Mouse (Mus musculus) forebrain, embryonic 10.5 days (tissue): ENCODE measurements around the gene Zfhx3. TPM values are rescaled to one million over a fixed set of nuclear protein-coding genes. Genes with fewer than 3 reads are reported as not detected.

Experiments
- DNase-seq: peaks from one replicate; pipeline ENCODE4 v3.0.0-alpha.2; 2017; ENCODE audit warnings: low spot score; ENCODE audit errors: extremely low spot score
- H3K27ac ChIP-seq: fragments of 300-500 bp; sonication (generic); 2 replicates; pipeline ENCODE4 v1.5.1; 2016; ENCODE audit warnings: mild to moderate bottlenecking
- H3K27me3 ChIP-seq: fragments of 300-500 bp; sonication (generic); 2 replicates; pipeline ENCODE4 v1.6.1; 2016; ENCODE audit warnings: mild to moderate bottlenecking; ENCODE audit not compliant: poor library complexity, severe bottlenecking
- H3K36me3 ChIP-seq: fragments of 300-500 bp; sonication (generic); replicated peaks from 2 replicates; pipeline ENCODE4 v1.6.1; 2016; ENCODE audit warnings: mild to moderate bottlenecking, moderate library complexity
- H3K4me1 ChIP-seq: fragments of 300-500 bp; sonication (generic); 2 replicates; pipeline ENCODE4 v1.6.1; 2016
- H3K4me3 ChIP-seq: fragments of 300-500 bp; sonication (generic); 2 replicates; pipeline ENCODE4 v1.5.1; 2016; ENCODE audit warnings: mild to moderate bottlenecking, moderate library complexity
- H3K9me3 ChIP-seq: fragments of 300-500 bp; sonication (generic); 2 replicates; pipeline ENCODE4 v1.6.1; 2016; ENCODE audit warnings: mild to moderate bottlenecking, moderate library complexity
- WGBS: fragments of 180-500 bp; shearing (Covaris S2); methylation state at CpG from one replicate; pipeline ENCODE4 v1.1.7; 2016; 5-methylcytosine and 5-hydroxymethylcytosine counted together
- polyA plus RNA-seq: library from polyadenylated mRNA; unstranded; fragments of >200 nt; fragmentation: Nextera tagmentation; extraction: Ambion mirVana; gene quantifications from 2 replicates; pipeline ENCODE4 v1.2.1, GENCODE M21; 2016

Gene Zfhx3
- polyA plus RNA-seq, 1 experiment from 2014 or later: 11.4 TPM

DNA sequence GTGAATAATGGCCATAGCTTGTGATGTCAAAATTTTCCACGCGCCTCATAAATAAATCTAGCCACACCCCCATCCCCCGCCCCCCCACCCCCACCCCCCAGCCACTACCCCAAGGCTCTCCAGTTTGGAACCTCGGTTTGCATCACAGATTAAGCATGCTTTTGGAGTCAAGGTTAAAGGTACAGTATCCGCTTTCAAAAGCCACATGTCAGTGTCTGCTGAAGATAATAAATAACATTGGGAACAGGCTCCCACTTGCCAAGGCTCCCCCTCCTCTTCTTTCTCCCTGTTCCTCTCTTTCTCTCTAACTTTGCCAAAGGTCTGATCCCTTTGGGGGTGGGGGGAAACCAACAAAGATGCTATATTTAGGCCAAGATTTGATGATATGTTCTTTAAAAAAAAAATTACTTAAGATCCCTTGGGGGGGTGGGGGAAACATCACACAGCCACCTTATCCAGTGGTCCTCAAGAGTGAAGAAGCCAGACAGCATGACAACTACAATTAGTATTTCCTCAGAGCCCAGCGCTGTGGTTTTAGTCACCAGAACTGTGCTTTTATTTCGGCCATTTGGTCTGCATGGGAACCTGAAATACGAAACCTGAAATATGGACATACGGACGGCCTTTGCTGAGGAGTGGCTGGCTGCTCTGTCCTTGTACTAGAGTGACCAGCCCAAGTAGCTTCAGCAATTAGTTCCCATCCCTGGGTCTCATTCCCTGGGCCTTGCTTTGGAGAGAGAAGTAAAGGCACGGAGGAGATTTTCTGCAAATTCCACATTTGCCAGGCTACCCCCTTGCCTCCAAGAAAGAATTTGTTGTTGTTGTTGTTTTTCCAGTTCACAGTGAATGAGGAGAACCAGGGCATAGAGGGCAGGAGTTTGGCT, 84.4 kb downstream of the Zfhx3 start:
- Histone ChIP-seq H3K4me1 (peaks cover 48% of the 10 kb centered on the region), H3K27me3 (no peaks in the 10 kb centered on the region), H3K36me3 (no peaks in the 10 kb centered on the region), H3K9me3 (no peaks in the 10 kb centered on the region; the same call in 1 of the 2 replicates), H3K27ac (peak overlapping the region; percentile 78), H3K4me3 (no peak overlapping the region)
- 64% methylated on average over 11 of the region's 11 CpGs for WGBS
- DNase-seq: no peak

- DNase-seq: peak; percentile 58
- Histone ChIP-seq H3K27me3 (no peaks in the 10 kb centered on the region), H3K27ac (peak overlapping the region; percentile 78), H3K9me3 (no peaks in the 10 kb centered on the region; the same call in 1 of the 2 replicates), H3K36me3 (no peaks in the 10 kb centered on the region), H3K4me1 (peaks cover 40% of the 10 kb centered on the region), H3K4me3 (no peak overlapping the region)
- WGBS: 50% methylated on average over 20 of the region's 20 CpGs
Measured at GRCm38 (mm10) chr8:108027561-108028025, 85.1 kb downstream of the Zfhx3 start.

- Histone ChIP-seq H3K27me3 (no peaks in the 10 kb centered on the region), H3K4me1 (peaks cover 38% of the 10 kb centered on the region), H3K9me3 (no peaks in the 10 kb centered on the region; the same call in 1 of the 2 replicates), H3K4me3 (no peak overlapping the region), H3K27ac (peak overlapping the region; percentile 78; the same call in 1 of the 2 replicates), H3K36me3 (no peaks in the 10 kb centered on the region)
- DNase-seq: no peak
- WGBS: 56% methylated on average over 8 of the region's 8 CpGs
Measured at GRCm38 (mm10) chr8:108028440-108028839, 86.0 kb downstream of the Zfhx3 start.

- WGBS: 87% methylated on average over 3 of the region's 3 CpGs
- no peaks in the 10 kb centered on the region for H3K36me3 ChIP-seq
- no peak overlapping the region for H3K27ac ChIP-seq
- H3K9me3 ChIP-seq: no peaks in the 10 kb centered on the region
- H3K4me3 ChIP-seq: no peak overlapping the region
- peaks cover 36% of the 10 kb centered on the region for H3K4me1 ChIP-seq
- DNase-seq: no peak
- no peaks in the 10 kb centered on the region for H3K27me3 ChIP-seq
Measured at GRCm38 (mm10) chr8:108031159-108031558, 88.7 kb downstream of the Zfhx3 start.

GRCm38 (mm10) chr8:108034070-108034469, 91.6 kb downstream of the Zfhx3 start:
- WGBS: 71% methylated on average over 3 of the region's 3 CpGs
- peaks cover 7% of the 10 kb centered on the region for H3K9me3 ChIP-seq
- H3K4me1 ChIP-seq: peaks cover 11% of the 10 kb centered on the region
- H3K36me3 ChIP-seq: no peaks in the 10 kb centered on the region
- no peak overlapping the region; the same call in 1 of the 2 replicates for H3K27ac ChIP-seq
- DNase-seq: no peak
- H3K27me3 ChIP-seq: no peaks in the 10 kb centered on the region
- no peak overlapping the region for H3K4me3 ChIP-seq

DNA sequence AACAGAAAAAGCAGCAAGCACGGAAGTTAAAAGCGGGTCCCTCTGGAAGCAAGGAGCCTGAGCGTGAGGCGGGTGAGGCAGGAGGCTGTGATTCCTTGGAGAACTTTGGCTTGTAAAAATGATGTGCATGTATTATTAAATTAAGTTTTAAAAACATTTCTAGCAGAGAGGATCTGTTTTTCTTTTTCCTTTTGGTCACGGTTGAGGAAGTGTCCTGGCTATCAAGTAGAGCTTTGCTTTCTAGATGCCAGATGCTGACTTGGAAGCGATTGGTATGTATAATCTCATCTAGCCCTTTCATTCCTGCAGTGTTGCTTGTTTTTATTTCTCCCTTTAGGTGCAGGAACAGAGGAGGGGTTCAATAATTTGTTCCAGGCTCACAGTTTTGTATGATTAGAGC, 92.3 kb downstream of the Zfhx3 start:
- Histone ChIP-seq H3K27me3 (no peaks in the 10 kb centered on the region), H3K4me3 (no peak overlapping the region), H3K9me3 (peaks cover 7% of the 10 kb centered on the region), H3K36me3 (no peaks in the 10 kb centered on the region), H3K4me1 (peaks cover 11% of the 10 kb centered on the region), H3K27ac (peak overlapping the region; percentile 72; the same call in 1 of the 2 replicates)
- DNase-seq: no peak
- WGBS: 64% methylated on average over 6 of the region's 6 CpGs

GRCm38 (mm10) chr8:108043618-108044017, 101.2 kb downstream of the Zfhx3 start:
- no peaks in the 10 kb centered on the region for H3K9me3 ChIP-seq
- H3K27me3 ChIP-seq: no peaks in the 10 kb centered on the region
- peaks cover 15% of the 10 kb centered on the region; the same call in 1 of the 2 replicates for H3K4me1 ChIP-seq
- H3K4me3 ChIP-seq: no peak overlapping the region
- 93% methylated on average over 4 of the region's 4 CpGs for WGBS
- H3K27ac ChIP-seq: no peak overlapping the region
- no peak for DNase-seq
- H3K36me3 ChIP-seq: no peaks in the 10 kb centered on the region

DNA sequence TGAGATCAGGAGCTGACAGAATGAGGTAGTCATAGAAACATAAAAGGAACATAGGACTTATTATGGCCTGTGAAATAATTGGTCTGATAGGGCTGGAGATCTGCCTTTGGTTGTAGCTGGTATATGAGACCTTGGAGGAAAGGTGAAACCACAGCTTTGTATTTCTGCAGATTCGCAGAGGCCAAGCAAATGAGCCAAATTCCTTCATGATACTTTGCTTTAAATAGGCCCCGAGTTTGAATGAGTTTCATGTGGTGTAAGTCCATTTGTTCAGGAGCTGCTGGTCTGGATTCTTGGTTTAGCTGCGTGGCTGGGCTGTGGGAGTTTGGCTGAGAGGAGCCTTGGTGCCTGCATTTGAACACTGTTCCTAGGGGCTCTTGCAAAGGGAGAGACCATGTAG, 101.7 kb downstream of the Zfhx3 start:
- WGBS: 82% methylated on average over 3 of the region's 3 CpGs
- Histone ChIP-seq H3K27me3 (no peaks in the 10 kb centered on the region), H3K4me1 (peaks cover 15% of the 10 kb centered on the region; the same call in 1 of the 2 replicates), H3K36me3 (no peaks in the 10 kb centered on the region), H3K9me3 (no peaks in the 10 kb centered on the region), H3K27ac (no peak overlapping the region), H3K4me3 (no peak overlapping the region)
- DNase-seq: no peak

- DNase-seq: no peak
- WGBS: 60% methylated on average over 5 of the region's 5 CpGs
- Histone ChIP-seq H3K27ac (no peak overlapping the region), H3K9me3 (no peaks in the 10 kb centered on the region), H3K27me3 (no peaks in the 10 kb centered on the region), H3K4me3 (no peak overlapping the region), H3K36me3 (no peaks in the 10 kb centered on the region), H3K4me1 (no peaks in the 10 kb centered on the region)
Measured at GRCm38 (mm10) chr8:108056241-108056640, 113.8 kb downstream of the Zfhx3 start.

DNA sequence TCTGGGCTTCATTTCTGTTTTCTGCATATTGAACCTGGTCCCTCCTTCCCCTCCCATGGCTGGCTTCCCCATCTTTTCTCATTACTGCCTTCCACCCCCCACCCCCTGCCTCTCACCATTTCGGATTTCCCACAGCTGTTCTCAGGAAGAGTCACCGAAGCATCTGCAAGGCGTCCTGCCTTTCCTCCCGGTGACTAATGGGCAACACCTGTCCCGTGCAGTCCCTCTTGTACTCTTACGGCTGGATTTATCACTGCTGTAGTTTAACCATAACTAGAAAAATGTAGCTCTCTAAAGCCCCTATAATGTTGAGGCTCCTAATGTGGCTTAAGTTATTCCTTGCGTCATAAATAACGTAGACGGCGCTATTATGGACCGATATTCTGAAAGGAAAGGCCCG, 119.5 kb downstream of the Zfhx3 start:
- Histone ChIP-seq H3K4me1 (peaks cover 8% of the 10 kb centered on the region; the same call in 1 of the 2 replicates), H3K27me3 (no peaks in the 10 kb centered on the region), H3K4me3 (no peak overlapping the region), H3K36me3 (no peaks in the 10 kb centered on the region), H3K9me3 (no peaks in the 10 kb centered on the region), H3K27ac (no peak overlapping the region)
- DNase-seq: no peak
- WGBS: 84% methylated on average over 12 of the region's 12 CpGs

GRCm38 (mm10) chr8:108067111-108067510, 124.7 kb downstream of the Zfhx3 start:
- no peak for DNase-seq
- Histone ChIP-seq H3K4me1 (peaks cover 32% of the 10 kb centered on the region), H3K27me3 (no peaks in the 10 kb centered on the region; the same call in 1 of the 2 replicates), H3K9me3 (no peaks in the 10 kb centered on the region), H3K4me3 (no peak overlapping the region), H3K36me3 (no peaks in the 10 kb centered on the region), H3K27ac (no peak overlapping the region)
- WGBS: 93% methylated on average over 6 of the region's 6 CpGs

DNA sequence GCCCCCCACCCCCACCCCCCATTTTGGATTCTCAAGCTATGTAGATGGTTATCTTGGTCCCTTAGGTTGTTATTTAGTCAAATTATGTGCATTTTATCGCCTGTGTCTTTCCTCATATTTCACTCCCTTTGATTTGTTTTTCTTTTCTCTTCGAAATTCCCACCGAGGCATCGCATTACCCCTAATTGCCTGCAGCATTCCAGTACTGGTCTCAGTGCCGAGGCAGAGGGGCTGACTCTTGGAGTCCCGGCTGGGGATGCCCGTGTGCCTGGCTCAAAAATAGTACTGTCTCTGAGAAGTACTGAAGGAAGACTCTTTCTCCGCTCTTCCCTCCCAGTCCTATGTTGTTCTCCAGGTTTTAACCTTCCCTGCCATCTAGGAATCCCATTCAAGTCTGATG, 125.8 kb downstream of the Zfhx3 start:
- DNase-seq: peak; percentile 21
- Histone ChIP-seq H3K27me3 (no peaks in the 10 kb centered on the region; the same call in 1 of the 2 replicates), H3K27ac (peak overlapping the region; percentile 65; the same call in 1 of the 2 replicates), H3K9me3 (no peaks in the 10 kb centered on the region), H3K36me3 (no peaks in the 10 kb centered on the region), H3K4me3 (no peak overlapping the region), H3K4me1 (peaks cover 30% of the 10 kb centered on the region)
- WGBS: 39% methylated on average over 8 of the region's 8 CpGs

- Histone ChIP-seq H3K36me3 (no peaks in the 10 kb centered on the region), H3K27me3 (no peaks in the 10 kb centered on the region; the same call in 1 of the 2 replicates), H3K27ac (no peak overlapping the region), H3K4me3 (no peak overlapping the region), H3K9me3 (no peaks in the 10 kb centered on the region), H3K4me1 (peaks cover 30% of the 10 kb centered on the region)
- WGBS: 81% methylated on average over 4 of the region's 4 CpGs
- DNase-seq: no peak
Measured at GRCm38 (mm10) chr8:108070438-108070837, 128.0 kb downstream of the Zfhx3 start.
